Mouse (Mus musculus) G1E (cell line): Measurements from ENCODE around the gene Slco1a5. TPM values are rescaled to one million over a fixed set of nuclear protein-coding genes. Genes with fewer than 3 reads are reported as not detected.
A peak's percentile ranks its signal among the peaks of the same experiment; 100 is the strongest.
"Not testable (repeated sequence)": the region's sequence is repeated elsewhere in the genome, so short reads cannot be mapped to it uniquely, and the experiment has no call there.

Experiments
- ATAC-seq: 2 replicates; pipeline ENCODE4 v1.8.0; 2016; ENCODE audit warnings: mild to moderate bottlenecking; ENCODE audit not compliant: insufficient number of reproducible peaks, poor library complexity, low FRiP score, severe bottlenecking; ENCODE audit errors: extremely low read depth
- DNase-seq: peaks from one replicate; pipeline ENCODE4 v3.0.0; 2012; ENCODE audit warnings: low spot score
- H3K27me3 ChIP-seq: 2 replicates; pipeline ENCODE4 v1.6.1; 2012; ENCODE audit warnings: mild to moderate bottlenecking, low read length, inconsistent platforms; ENCODE audit not compliant: insufficient read depth
- H3K36me3 ChIP-seq: replicated peaks from 2 replicates; pipeline ENCODE3; 2012; ENCODE audit warnings: mild to moderate bottlenecking, inconsistent platforms
- H3K4me1 ChIP-seq: 2 replicates; pipeline ENCODE4 v1.6.1; 2012; ENCODE audit warnings: low read depth, low read length, inconsistent platforms, mixed read lengths; ENCODE audit not compliant: insufficient read depth
- H3K4me3 ChIP-seq: 2 replicates; pipeline ENCODE4 v1.5.1; 2012; ENCODE audit warnings: low read depth, mild to moderate bottlenecking, inconsistent platforms, low read length, moderate library complexity, mixed read lengths
- H3K9me3 ChIP-seq: replicated peaks from 2 replicates; pipeline ENCODE4 v1.6.1; 2012; ENCODE audit warnings: inconsistent platforms
- CTCF ChIP-seq: IDR thresholded peaks from 2 replicates; pipeline ENCODE4 v1.5.1; 2012; ENCODE audit warnings: low read depth, low read length, inconsistent platforms, mixed read lengths
- GATA1 ChIP-seq: IDR thresholded peaks from 2 replicates; pipeline ENCODE4 v1.6.1; 2012; ENCODE audit warnings: borderline replicate concordance, low read length, inconsistent platforms, mixed read lengths
- GATA2 ChIP-seq: IDR thresholded peaks from 2 replicates; pipeline ENCODE4 v1.6.1; 2012; ENCODE audit warnings: low read depth, low read length, inconsistent platforms, borderline replicate concordance
- POLR2AphosphoS5 ChIP-seq: IDR thresholded peaks from 2 replicates; pipeline ENCODE4 v1.6.1; 2012; ENCODE audit warnings: low read depth, low read length, inconsistent platforms; ENCODE audit not compliant: insufficient replicate concordance
- TAL1 ChIP-seq: conservative IDR thresholded peaks from 2 replicates; pipeline ENCODE4 v1.6.1; 2012; ENCODE audit warnings: low read depth, low read length, inconsistent platforms, mixed read lengths
- polyA plus RNA-seq: library from polyadenylated mRNA; stranded (reverse); fragments of >175 nt; gene quantifications from 2 replicates; pipeline ENCODE4 v1.2.3, GENCODE M21; 2012
- total RNA-seq, 2 experiments: library from RNA; stranded (forward) in 1 of 2; stranded (reverse) in 1 of 2; fragments of 200-1000 nt in 1 of 2; fragments of >200 nt in 1 of 2; fragmentation: Nextera tagmentation in 1 of 2; gene quantifications; 2 replicates each; pipeline ENCODE4 v1.2.3; 2014 to 2017

The Slco1a5 gene
- total and polyA plus RNA-seq, 3 experiments = 0.05 TPM; not detected in 2

GRCm38 (mm10) chr6:142298098-142298497 is 24.7 kb downstream of the Slco1a5 start, which contains the start of gene Iapp:
TSS of gene Iapp (plus strand) at chr6:142298423.
- Histone ChIP-seq H3K4me1 (peaks cover 2% of the 10 kb centered on the region; the same call in 1 of the 2 replicates), H3K27me3 (no peaks in the 10 kb centered on the region), H3K36me3 (no peaks in the 10 kb centered on the region), H3K4me3 (no peak within 1 kb of the TSS), H3K9me3 (no peaks in the 10 kb centered on the region)
- ATAC-seq (no peak), DNase-seq (no peak)
- no peak for TF ChIP-seq GATA1
- no peak for TF ChIP-seq POLR2AphosphoS5
- TF ChIP-seq TAL1 = no peak
- no peak for TF ChIP-seq GATA2
- no peak for TF ChIP-seq CTCF

- H3K9me3 ChIP-seq = no peaks in the 10 kb centered on the region
- no peaks in the 10 kb centered on the region for H3K27me3 ChIP-seq
- DNase-seq = no peak
- peak; percentile 77 for ATAC-seq
- TF ChIP-seq POLR2AphosphoS5 (no peak), TAL1 (no peak), GATA2 (no peak), GATA1 (no peak), CTCF (no peak)
- H3K4me1 ChIP-seq = peaks cover 11% of the 10 kb centered on the region
- no peak overlapping the region for H3K4me3 ChIP-seq
- H3K36me3 ChIP-seq = no peaks in the 10 kb centered on the region
Observed at GRCm38 (mm10) chr6:142289413-142290118, 33.2 kb downstream of the Slco1a5 start.

- no peaks in the 10 kb centered on the region for H3K36me3 ChIP-seq
- no peak for ATAC-seq
- TF ChIP-seq GATA2 = no peak
- no peak for TF ChIP-seq CTCF
- TF ChIP-seq POLR2AphosphoS5 = no peak
- no peak for TF ChIP-seq GATA1
- TF ChIP-seq TAL1 = no peak
Observed at GRCm38 (mm10) chr6:142275721-142276442, 46.9 kb downstream of the Slco1a5 start.

GRCm38 (mm10) chr6:142250738-142251307 is 72.0 kb downstream of the Slco1a5 start:
- H3K4me1 ChIP-seq, DNase-seq, H3K9me3 ChIP-seq, H3K36me3 ChIP-seq, ATAC-seq, H3K4me3 ChIP-seq, H3K27me3 ChIP-seq: not testable (repeated sequence)

More at GRCm38 (mm10) chr6:142275721-142276442, 46.9 kb downstream of the Slco1a5 start:
- no peak overlapping the region for H3K4me3 ChIP-seq
- no peaks in the 10 kb centered on the region for H3K9me3 ChIP-seq
- peaks cover 2% of the 10 kb centered on the region; the same call in 1 of the 2 replicates for H3K4me1 ChIP-seq
- no peak for DNase-seq
- no peaks in the 10 kb centered on the region for H3K27me3 ChIP-seq

GRCm38 (mm10) chr6:142245065-142245464 is 77.7 kb downstream of the Slco1a5 start:
- no peaks in the 10 kb centered on the region for H3K36me3 ChIP-seq
- H3K27me3 ChIP-seq = no peaks in the 10 kb centered on the region
- no peak for TF ChIP-seq GATA1
- no peak for TF ChIP-seq CTCF
- no peak for TF ChIP-seq TAL1
- no peak for TF ChIP-seq GATA2
- TF ChIP-seq POLR2AphosphoS5 = no peak
- no peaks in the 10 kb centered on the region for H3K4me1 ChIP-seq
- no peak for DNase-seq
- H3K4me3 ChIP-seq = no peak overlapping the region
- no peaks in the 10 kb centered on the region for H3K9me3 ChIP-seq
- no peak for ATAC-seq

GRCm38 (mm10) chr6:142239468-142239867 is 83.3 kb downstream of the Slco1a5 start:
- no peak for TF ChIP-seq CTCF
- ATAC-seq (no peak), DNase-seq (no peak)
- Histone ChIP-seq H3K9me3 (no peaks in the 10 kb centered on the region), H3K4me1 (no peaks in the 10 kb centered on the region), H3K36me3 (no peaks in the 10 kb centered on the region), H3K4me3 (no peak overlapping the region), H3K27me3 (no peaks in the 10 kb centered on the region)
